ENCODE assay signal across 16 mouse cellular contexts in genomic region chr5:25087064-25087463, GRCm38 (mm10). TPM values are rescaled to one million over a fixed set of nuclear protein-coding genes. Genes with fewer than 3 reads are reported as not detected.
DNase-seq lines count a peak whose midpoint lies in the region; ATAC-seq and TF ChIP-seq lines count a peak whose summit lies in the region.
"Had no signal": no experiment of that assay in that cellular context is flagged by ENCODE, and none has a peak within 500 bp of the region (broad histone marks: within the 10 kb centered on the region; RNA-seq: fewer than 3 reads in every experiment).

No protein-coding gene starts in this region.

- no peak overlapping the region for H3K27ac ChIP-seq in forebrain, embryonic 16.5 days (ENCODE audit: low read length)
- H3K27ac ChIP-seq in forebrain, embryonic 13.5 days = no peak overlapping the region
- 0 out of 2 replicates have a peak overlapping the region, but pooled peaks have one; percentile 12 for H3K27ac ChIP-seq in lung, embryonic 14.5 days (ENCODE audit: low read depth)
- H3K27ac ChIP-seq in macrophage = peak overlapping the region; percentile 92
- H3K27ac ChIP-seq: liver, embryonic 14.5 days; midbrain, embryonic 13.5 days; neural tube, embryonic 15.5 days had no signal

- no peaks in the 10 kb centered on the region for H3K9me3 ChIP-seq in forebrain, embryonic 16.5 days (ENCODE audit: control insufficient read depth, low read length)
- H3K9me3 ChIP-seq in forebrain, embryonic 13.5 days (replicated peaks) = no peaks in the 10 kb centered on the region
- H3K9me3 ChIP-seq in lung, embryonic 14.5 days (ENCODE audit: low read depth, low read length) = no peaks in the 10 kb centered on the region
- H3K9me3 ChIP-seq: midbrain, embryonic 13.5 days; neural tube, embryonic 15.5 days had no signal

- no peak overlapping the region for H3K9ac ChIP-seq in forebrain, embryonic 16.5 days (replicated peaks; ENCODE audit: low read depth, low read length)
- no peak overlapping the region for H3K9ac ChIP-seq in forebrain, embryonic 13.5 days
- H3K9ac ChIP-seq in lung, embryonic 14.5 days = no peak overlapping the region
- H3K9ac ChIP-seq: liver, embryonic 14.5 days; midbrain, embryonic 13.5 days; neural tube, embryonic 15.5 days had no signal

- peak; percentile 38; the same call in 1 of the 2 replicates for ATAC-seq in forebrain, embryonic 16.5 days
- ATAC-seq in forebrain, embryonic 13.5 days = no peak
- no peak for ATAC-seq in lung, embryonic 14.5 days (ENCODE audit: insufficient read depth)
- ATAC-seq: activated CD4-positive, CD25-positive, alpha-beta regulatory T cell, adult 4 months had no signal

- WGBS in forebrain, embryonic 16.5 days = 61% methylated on average over 7 of the region's 7 CpGs
- 78% methylated on average over 7 of the region's 7 CpGs for WGBS in forebrain, embryonic 13.5 days
- 63% methylated on average over 7 of the region's 7 CpGs for WGBS in lung, embryonic 14.5 days
- WGBS in macrophage (ENCODE audit: missing documents) = 53% methylated on average over 6 of the region's 7 CpGs

- DNase-seq in lung, embryonic 14.5 days = no peak
- no peak for DNase-seq in lung, postnatal 36 days
- peak; percentile 69 for DNase-seq in cerebellum, adult 9-10 months
- DNase-seq in gastrocnemius, postnatal 4 days (ENCODE audit: low spot score in 2 of 2) = no peak
- DNase-seq in adrenal gland, postnatal 4 days (ENCODE audit: low spot score in 2 of 2) = no peak
- DNase-seq: kidney, adult 9 months; spleen, adult 18-20 months; thymus, adult 18-20 months had no signal

- no peak overlapping the region for H3K4me3 ChIP-seq in forebrain, embryonic 16.5 days (replicated peaks; ENCODE audit: low read length)
- no peak overlapping the region for H3K4me3 ChIP-seq in forebrain, embryonic 13.5 days
- no peak overlapping the region for H3K4me3 ChIP-seq in lung, embryonic 14.5 days (ENCODE audit: low read depth, low read length)
- H3K4me3 ChIP-seq in macrophage (ENCODE audit: inconsistent target) = no peak overlapping the region
- H3K4me3 ChIP-seq: erythroblast, embryonic 14.5 days; midbrain, embryonic 13.5 days; neural tube, embryonic 15.5 days had no signal

- H3K4me2 ChIP-seq in forebrain, embryonic 16.5 days (ENCODE audit: low read length) = no peak overlapping the region
- H3K4me2 ChIP-seq in forebrain, embryonic 13.5 days = no peak overlapping the region
- no peak overlapping the region for H3K4me2 ChIP-seq in lung, embryonic 14.5 days
- H3K4me2 ChIP-seq: midbrain, embryonic 13.5 days; neural tube, embryonic 15.5 days had no signal

- TF ChIP-seq CTCF in lung, embryonic 14.5 days (IDR thresholded peaks at IDR 0.05; ENCODE audit: low read depth) = no peak

- H3K36me3 ChIP-seq in forebrain, embryonic 16.5 days (ENCODE audit: control insufficient read depth, insufficient read depth) = no peaks in the 10 kb centered on the region
- H3K36me3 ChIP-seq in forebrain, embryonic 13.5 days (ENCODE audit: poor library complexity, severe bottlenecking) = no peaks in the 10 kb centered on the region
- H3K36me3 ChIP-seq in lung, embryonic 14.5 days (ENCODE audit: insufficient read depth) = no peaks in the 10 kb centered on the region
- no peaks in the 10 kb centered on the region for H3K36me3 ChIP-seq in macrophage (ENCODE audit: inconsistent target)
- H3K36me3 ChIP-seq: midbrain, embryonic 13.5 days; neural tube, embryonic 15.5 days had no signal

- H3K27me3 ChIP-seq in forebrain, embryonic 16.5 days (replicated peaks; ENCODE audit: control insufficient read depth, insufficient read depth, low read length) = no peaks in the 10 kb centered on the region
- H3K27me3 ChIP-seq in forebrain, embryonic 13.5 days = no peaks in the 10 kb centered on the region
- no peaks in the 10 kb centered on the region for H3K27me3 ChIP-seq in lung, embryonic 14.5 days (ENCODE audit: insufficient read depth, low read length)
- H3K27me3 ChIP-seq: midbrain, embryonic 13.5 days; neural tube, embryonic 15.5 days had no signal

- peaks cover 5% of the 10 kb centered on the region; the same call in 1 of the 2 replicates for H3K4me1 ChIP-seq in forebrain, embryonic 16.5 days (replicated peaks; ENCODE audit: control insufficient read depth, insufficient read depth, low read length)
- H3K4me1 ChIP-seq in forebrain, embryonic 13.5 days = peaks cover 12% of the 10 kb centered on the region; the same call in 1 of the 2 replicates
- peaks cover 11% of the 10 kb centered on the region; the same call in 1 of the 2 replicates for H3K4me1 ChIP-seq in lung, embryonic 14.5 days (ENCODE audit: insufficient read depth)

- peaks cover 57% of the 10 kb centered on the region for H3K79me2 ChIP-seq in macrophage (ENCODE audit: inconsistent target)

RNA-seq across cellular contexts. Expression of gene Prkag2, which starts 13.4 kb away (rescaled TPM):
- 105 and 109 TPM in 2 replicates for polyA plus RNA-seq in forebrain, embryonic 16.5 days (2015; fragmentation: Nextera tagmentation; extraction: Ambion mirVana)
- polyA plus RNA-seq in forebrain, embryonic 13.5 days (2015; fragmentation: Nextera tagmentation; extraction: Ambion mirVana) = 63.1 and 66.3 TPM in 2 replicates
- polyA plus RNA-seq in lung, embryonic 14.5 days (2014; fragmentation: Nextera tagmentation; extraction: Ambion mirVana) = 25.6 and 29.1 TPM in 2 replicates
- total RNA-seq in macrophage (2018; cell fraction: chromatin; rRNA removed) = 100 to 1,000 TPM in 1 of 26 experiments, 10 to 100 TPM in 24, 1 to 10 TPM in 1; 8.2 to 103 (median 52.7) TPM
- total RNA-seq in macrophage (2018; cell fraction: cytosol; rRNA removed) = 10 to 100 TPM in 22 of 26 experiments, 1 to 10 TPM in 4; 7.2 to 25.8 (median 15.2) TPM
- 10 to 100 TPM in 25 of 26 experiments, 1 to 10 TPM in 1; 8.3 to 83.9 (median 31.0) TPM for total RNA-seq in macrophage (2018; cell fraction: nucleus; rRNA removed)
- polyA plus RNA-seq in macrophage (2018) = 15.5 to 28.2 TPM (median 23.0 TPM) in 3 replicates
- total RNA-seq in gastrocnemius, postnatal 4 days (2021) = 10 to 100 TPM; 19.7 to 23.8 TPM
- total RNA-seq in adrenal gland, postnatal 4 days (2021) = 10 to 100 TPM; 50.0 to 55.4 TPM

Comparison
In these comparisons a context has a peak if more than half of its experiments do, and no peak if none do; other contexts are left out.
1. H3K27ac ChIP-seq: peak in lung, embryonic 14.5 days (single experiment) and macrophage (single experiment); none in forebrain, embryonic 16.5 days (single experiment) and forebrain, embryonic 13.5 days (single experiment).